Mouse (Mus musculus) forebrain, embryonic 15.5 days (tissue): ENCODE measurements at regions not wholly inside any gene's neighbourhood (a gene's known extent, or its start where the extent isn't known, plus 50 kb on each side); places are given as distances from the start of the nearest gene placed in this dataset.
A peak's percentile ranks its signal among the peaks of the same experiment; 100 is the strongest.

Source experiments
- ATAC-seq: fragments of 200-750 bp; cut with Nextera tagmentation; replicated peaks from 2 replicates; pipeline ENCODE4 v1.8.0; 2017; ENCODE audit warnings: mild to moderate bottlenecking, moderate TSS enrichment, moderate library complexity
- H3K27ac ChIP-seq: fragments of 300-500 bp; sonication (generic); replicated peaks from 2 replicates; pipeline ENCODE4 v1.5.1; 2015; ENCODE audit warnings: mild to moderate bottlenecking, inconsistent platforms
- H3K27me3 ChIP-seq: fragments of 300-500 bp; sonication (generic); 2 replicates; pipeline ENCODE4 v1.6.1; 2015; ENCODE audit warnings: inconsistent platforms
- H3K36me3 ChIP-seq: fragments of 300-500 bp; sonication (generic); 2 replicates; pipeline ENCODE4 v1.6.1; 2015; ENCODE audit warnings: mild to moderate bottlenecking, inconsistent platforms
- H3K4me1 ChIP-seq: fragments of 300-500 bp; sonication (generic); 2 replicates; pipeline ENCODE4 v1.6.1; 2015; ENCODE audit warnings: inconsistent platforms
- H3K4me2 ChIP-seq: fragments of 300-500 bp; sonication (generic); replicated peaks from 2 replicates; pipeline ENCODE4 v1.6.1; 2015; ENCODE audit warnings: mild to moderate bottlenecking, inconsistent platforms
- H3K4me3 ChIP-seq: fragments of 300-500 bp; sonication (generic); 2 replicates; pipeline ENCODE4 v1.5.1; 2015; ENCODE audit warnings: mild to moderate bottlenecking, inconsistent platforms
- H3K9ac ChIP-seq: fragments of 300-500 bp; sonication (generic); replicated peaks from 2 replicates; pipeline ENCODE4 v1.6.1; 2015; ENCODE audit warnings: mild to moderate bottlenecking, inconsistent platforms
- H3K9me3 ChIP-seq: fragments of 300-500 bp; sonication (generic); 2 replicates; pipeline ENCODE4 v1.6.1; 2016; ENCODE audit warnings: inconsistent platforms
- WGBS: fragments of 180-500 bp; shearing (Covaris S2); methylation state at CpG from one replicate; pipeline ENCODE4 v1.1.7; 2015; ENCODE audit warnings: mixed read lengths; 5-methylcytosine and 5-hydroxymethylcytosine counted together

DNA sequence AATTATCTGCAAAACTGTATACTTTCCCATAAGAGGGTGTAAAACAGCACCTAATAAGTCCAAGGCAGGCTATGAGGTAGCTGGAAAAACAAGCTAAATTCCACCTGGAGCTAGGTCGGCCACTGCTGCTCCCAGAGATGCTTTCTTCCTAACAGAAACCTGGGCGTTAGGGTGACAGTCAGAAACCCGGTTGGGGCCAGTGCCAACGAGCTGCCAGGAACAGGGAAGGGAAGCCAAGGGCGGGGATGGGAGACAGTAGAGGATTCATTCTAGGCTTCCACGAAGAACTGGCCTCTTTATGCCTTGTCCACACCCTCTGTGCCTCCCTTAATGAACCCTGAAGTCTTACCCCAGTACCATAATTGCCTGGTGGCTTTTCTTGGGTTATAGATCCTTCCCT lies 198.9 kb upstream of the Egln3 start:
- peaks cover 4% of the 10 kb centered on the region; the same call in 1 of the 2 replicates for H3K4me1 ChIP-seq

DNA sequence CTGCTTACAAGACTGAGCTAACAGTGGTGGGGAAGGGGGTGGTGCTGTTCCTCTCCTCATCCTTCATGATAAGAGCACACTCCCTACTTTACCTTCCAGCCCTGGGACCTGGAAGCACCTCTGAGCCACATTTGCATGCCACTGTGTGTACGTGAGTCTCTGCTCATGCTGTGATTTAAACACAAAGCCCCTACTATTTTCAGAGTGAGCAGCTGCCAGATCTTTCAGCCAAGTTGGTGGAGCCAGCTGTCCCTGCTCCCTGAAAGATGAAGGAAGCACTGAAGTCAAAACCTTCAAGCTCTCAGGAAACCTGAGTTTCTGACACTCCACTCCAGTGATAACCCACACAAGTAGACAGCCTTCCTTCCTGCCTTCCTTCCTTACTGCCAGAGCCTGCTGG lies 198.0 kb upstream of the Egln3 start:
- no peaks in the 10 kb centered on the region for H3K36me3 ChIP-seq
- H3K27me3 ChIP-seq: no peaks in the 10 kb centered on the region
- ATAC-seq: no peak
- no peak overlapping the region for H3K27ac ChIP-seq
- H3K9ac ChIP-seq: no peak overlapping the region
- H3K4me3 ChIP-seq: no peak overlapping the region
- peaks cover 4% of the 10 kb centered on the region; the same call in 1 of the 2 replicates for H3K4me1 ChIP-seq
- H3K4me2 ChIP-seq: no peak overlapping the region
- WGBS: 15% methylated on average over 1 of the region's 1 CpGs
- no peaks in the 10 kb centered on the region for H3K9me3 ChIP-seq

More for the DNA sequence above, 198.9 kb upstream of the Egln3 start:
- no peaks in the 10 kb centered on the region for H3K36me3 ChIP-seq
- ATAC-seq: no peak
- no peaks in the 10 kb centered on the region for H3K27me3 ChIP-seq
- no peak overlapping the region for H3K4me2 ChIP-seq
- no peak overlapping the region for H3K4me3 ChIP-seq
- 84% methylated on average over 6 of the region's 6 CpGs for WGBS
- no peak overlapping the region for H3K27ac ChIP-seq
- H3K9ac ChIP-seq: no peak overlapping the region
- no peaks in the 10 kb centered on the region for H3K9me3 ChIP-seq

DNA sequence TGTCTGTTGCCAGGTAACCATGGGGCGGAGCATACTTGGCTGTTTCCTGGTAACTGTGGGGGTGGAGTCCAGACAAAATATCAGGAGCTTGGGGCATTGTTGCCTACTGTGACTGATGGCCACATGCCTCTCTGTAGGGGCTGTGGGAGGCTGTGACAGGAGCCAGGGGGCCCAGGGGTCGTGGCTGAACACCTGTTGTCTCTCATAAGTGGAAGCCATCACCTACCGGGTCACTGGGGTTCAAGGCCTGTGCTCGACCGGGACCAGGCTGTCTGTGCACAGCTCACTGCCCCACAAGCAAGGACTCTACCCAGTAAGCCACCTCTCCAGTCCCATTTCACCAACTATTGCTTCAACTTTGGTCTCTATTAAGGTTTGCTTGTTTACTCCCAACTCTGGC lies 196.4 kb upstream of the Egln3 start:
- Histone ChIP-seq H3K4me1 (peaks cover 4% of the 10 kb centered on the region; the same call in 1 of the 2 replicates), H3K4me2 (no peak overlapping the region), H3K9ac (no peak overlapping the region), H3K27ac (no peak overlapping the region), H3K27me3 (no peaks in the 10 kb centered on the region), H3K4me3 (no peak overlapping the region), H3K36me3 (no peaks in the 10 kb centered on the region), H3K9me3 (no peaks in the 10 kb centered on the region)
- ATAC-seq: no peak
- WGBS: 85% methylated on average over 5 of the region's 5 CpGs

DNA sequence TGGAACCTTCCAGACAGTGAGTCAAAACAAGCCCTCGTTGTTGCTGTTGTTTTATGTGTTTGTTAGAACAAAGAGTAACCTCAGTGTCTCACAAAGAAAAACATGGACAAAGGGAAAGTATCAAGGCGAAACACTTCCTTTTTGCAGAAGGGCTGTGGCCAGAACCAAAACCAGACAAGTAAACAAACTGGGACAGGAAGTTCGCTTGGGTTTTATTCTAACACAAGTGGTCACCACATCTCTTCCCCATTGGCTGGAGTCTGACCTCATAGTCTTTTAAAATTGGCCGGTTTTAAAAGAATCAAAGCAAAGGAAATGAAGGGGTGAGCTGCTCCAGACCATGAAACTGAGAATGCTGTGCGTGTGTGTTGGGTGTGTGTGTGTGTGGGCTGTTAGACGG lies 194.4 kb upstream of the Egln3 start:
- Histone ChIP-seq H3K36me3 (no peaks in the 10 kb centered on the region), H3K4me3 (no peak overlapping the region)
- WGBS: 77% methylated on average over 6 of the region's 6 CpGs

DNA sequence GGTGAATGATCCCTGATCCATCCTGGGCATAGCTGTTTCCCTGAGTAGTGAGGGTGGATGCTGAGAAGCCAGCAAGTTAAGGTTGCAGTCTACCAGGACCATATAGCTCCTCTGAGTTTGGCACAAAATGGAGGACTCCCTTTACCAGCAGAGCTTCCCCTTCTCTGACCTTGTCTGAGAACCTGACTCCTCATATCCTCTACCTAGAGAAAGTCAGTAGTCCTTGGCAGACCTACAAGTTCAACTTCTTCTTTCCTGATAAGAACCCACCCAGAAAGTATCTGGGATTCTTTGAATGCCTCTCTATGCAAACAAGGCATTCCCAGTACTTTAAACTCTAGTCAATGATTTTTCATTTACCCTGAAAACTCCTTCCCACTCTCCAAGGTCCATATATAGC lies 193.3 kb upstream of the Egln3 start:
- H3K27ac ChIP-seq: no peak overlapping the region
- H3K27me3 ChIP-seq: no peaks in the 10 kb centered on the region
- no peaks in the 10 kb centered on the region for H3K4me1 ChIP-seq
- H3K36me3 ChIP-seq: no peaks in the 10 kb centered on the region
- no peak overlapping the region for H3K4me2 ChIP-seq
- ATAC-seq: no peak
- no peaks in the 10 kb centered on the region for H3K9me3 ChIP-seq
- H3K9ac ChIP-seq: no peak overlapping the region
- H3K4me3 ChIP-seq: no peak overlapping the region

More for the DNA sequence above, 194.4 kb upstream of the Egln3 start:
- no peaks in the 10 kb centered on the region for H3K27me3 ChIP-seq
- H3K4me1 ChIP-seq: no peaks in the 10 kb centered on the region
- no peak for ATAC-seq
- no peak overlapping the region for H3K4me2 ChIP-seq
- no peak overlapping the region for H3K9ac ChIP-seq
- H3K9me3 ChIP-seq: no peaks in the 10 kb centered on the region
- H3K27ac ChIP-seq: no peak overlapping the region

DNA sequence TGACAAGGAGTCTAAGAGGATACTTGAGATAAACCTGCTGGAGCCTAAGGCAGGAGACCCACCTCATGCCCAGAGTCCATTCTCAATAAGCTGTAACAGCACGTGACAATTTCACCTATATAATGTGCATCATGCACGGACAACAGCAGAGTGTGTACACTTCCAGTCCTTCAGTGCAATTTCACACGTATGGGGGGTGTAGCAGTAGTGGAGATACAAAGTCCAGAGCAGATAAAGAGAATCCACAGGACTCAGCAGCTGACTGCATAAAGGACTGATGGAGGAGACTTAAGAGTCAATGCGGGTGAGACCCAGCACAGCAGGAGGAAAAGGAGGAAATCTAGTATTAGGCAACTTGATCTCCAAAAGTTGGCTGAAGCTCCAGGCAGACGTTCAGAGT lies 192.7 kb upstream of the Egln3 start:
- Histone ChIP-seq H3K9me3 (no peaks in the 10 kb centered on the region), H3K4me3 (no peak overlapping the region), H3K4me1 (no peaks in the 10 kb centered on the region), H3K9ac (no peak overlapping the region), H3K27me3 (no peaks in the 10 kb centered on the region), H3K36me3 (no peaks in the 10 kb centered on the region), H3K27ac (no peak overlapping the region), H3K4me2 (no peak overlapping the region)
- 75% methylated on average over 5 of the region's 5 CpGs for WGBS
- ATAC-seq: no peak

DNA sequence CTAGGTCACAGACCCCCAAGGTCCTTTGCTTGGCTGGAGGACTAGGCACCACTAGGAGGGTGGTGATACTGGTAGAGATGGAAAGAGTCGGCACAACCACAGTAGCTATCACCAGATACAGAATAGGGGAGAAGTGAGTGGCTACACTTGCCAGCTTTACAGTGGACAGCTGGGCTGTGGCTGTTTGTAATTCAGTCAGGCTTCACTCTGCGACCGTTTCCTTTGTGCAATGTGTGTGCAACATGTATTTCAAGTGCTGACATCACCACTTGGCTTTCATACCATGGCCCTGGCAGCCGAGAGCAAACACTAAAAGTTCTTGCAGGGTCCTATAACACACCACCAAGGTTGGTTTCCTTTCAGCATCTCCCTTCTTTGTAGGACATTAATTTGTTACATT lies 181.7 kb upstream of the Egln3 start:
- H3K4me1 ChIP-seq: peaks cover 11% of the 10 kb centered on the region
- WGBS: 24% methylated on average over 4 of the region's 4 CpGs
- peak; percentile 86 for ATAC-seq

DNA sequence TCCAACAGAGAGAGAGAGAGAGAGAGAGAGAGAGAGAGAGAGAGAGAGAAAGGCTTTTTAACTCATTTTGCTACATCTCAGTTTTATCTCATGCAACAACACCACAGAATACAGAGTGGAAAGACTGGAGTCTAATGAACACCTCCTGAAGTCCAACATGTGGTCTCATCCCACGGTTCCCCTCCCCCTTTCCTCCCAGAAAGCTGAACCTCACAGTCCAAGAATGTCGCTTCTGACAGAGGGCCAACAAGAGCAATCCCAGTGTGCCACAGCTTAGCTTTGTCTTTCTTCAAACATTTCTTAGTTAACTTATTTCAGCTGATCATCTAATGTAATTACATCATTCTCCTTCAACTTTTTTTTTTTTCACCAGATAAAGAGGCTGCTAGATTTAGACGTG lies 180.5 kb upstream of the Egln3 start:
- no peak overlapping the region for H3K27ac ChIP-seq
- no peak overlapping the region for H3K9ac ChIP-seq
- H3K4me3 ChIP-seq: no peak overlapping the region
- H3K36me3 ChIP-seq: no peaks in the 10 kb centered on the region
- peaks cover 11% of the 10 kb centered on the region for H3K4me1 ChIP-seq
- ATAC-seq: no peak
- WGBS: 43% methylated on average over 3 of the region's 3 CpGs
- H3K4me2 ChIP-seq: no peak overlapping the region
- no peaks in the 10 kb centered on the region for H3K9me3 ChIP-seq
- no peaks in the 10 kb centered on the region for H3K27me3 ChIP-seq

More for the DNA sequence above, 181.7 kb upstream of the Egln3 start:
- H3K27ac ChIP-seq: 0 out of 2 replicates have a peak overlapping the region, but pooled peaks have one; percentile 13
- H3K27me3 ChIP-seq: no peaks in the 10 kb centered on the region
- no peaks in the 10 kb centered on the region for H3K9me3 ChIP-seq
- H3K4me3 ChIP-seq: no peak overlapping the region
- H3K36me3 ChIP-seq: no peaks in the 10 kb centered on the region
- no peak overlapping the region for H3K4me2 ChIP-seq
- H3K9ac ChIP-seq: no peak overlapping the region

DNA sequence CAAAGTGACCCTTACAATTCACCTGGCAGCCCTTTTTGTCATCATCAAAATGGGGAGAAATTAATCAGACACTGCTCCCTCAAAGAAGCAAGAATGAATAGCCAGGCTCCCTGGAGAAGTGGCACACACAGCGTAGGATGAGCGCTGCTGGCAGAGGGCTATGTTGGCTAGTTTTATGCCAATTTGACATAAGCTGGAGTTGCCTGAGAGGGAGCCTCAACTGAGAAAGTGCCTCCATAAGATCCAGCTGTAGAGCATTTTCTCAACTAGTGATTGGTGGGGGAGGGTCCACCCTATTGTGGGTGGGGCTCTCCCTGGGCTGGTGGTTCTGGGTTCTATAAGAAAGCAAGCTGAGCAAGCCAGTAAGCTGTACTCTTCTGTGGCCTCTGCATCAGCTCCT lies 179.3 kb upstream of the Egln3 start:
- 86% methylated on average over 2 of the region's 2 CpGs for WGBS
- no peak for ATAC-seq
- H3K9me3 ChIP-seq: no peaks in the 10 kb centered on the region; the same call in 1 of the 2 replicates
- H3K27ac ChIP-seq: no peak overlapping the region
- H3K9ac ChIP-seq: no peak overlapping the region
- H3K4me3 ChIP-seq: no peak overlapping the region
- H3K36me3 ChIP-seq: no peaks in the 10 kb centered on the region
- H3K27me3 ChIP-seq: no peaks in the 10 kb centered on the region
- peaks cover 11% of the 10 kb centered on the region for H3K4me1 ChIP-seq
- no peak overlapping the region for H3K4me2 ChIP-seq

DNA sequence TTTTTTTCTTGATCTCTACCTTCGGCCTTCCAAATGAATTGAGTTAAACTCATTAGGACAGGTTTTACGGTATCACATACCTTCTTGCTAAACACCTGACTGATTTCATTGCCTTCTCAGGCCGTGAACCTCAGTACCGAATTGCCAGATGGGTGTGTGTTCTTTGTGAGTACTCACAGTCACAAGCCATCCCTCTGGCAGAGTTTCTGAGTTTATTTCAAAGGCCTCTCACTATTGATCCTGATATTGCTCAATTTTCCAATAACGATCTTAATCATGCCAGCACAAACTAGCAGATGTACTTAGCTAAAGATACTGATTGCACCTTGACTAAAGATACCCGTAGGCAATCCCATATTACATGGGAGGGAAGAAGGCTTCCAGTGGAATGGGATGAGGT lies 178.4 kb upstream of the Egln3 start:
- Histone ChIP-seq H3K36me3 (no peaks in the 10 kb centered on the region), H3K27ac (no peak overlapping the region), H3K9me3 (no peaks in the 10 kb centered on the region; the same call in 1 of the 2 replicates), H3K27me3 (no peaks in the 10 kb centered on the region), H3K9ac (no peak overlapping the region), H3K4me1 (peaks cover 11% of the 10 kb centered on the region), H3K4me3 (no peak overlapping the region), H3K4me2 (no peak overlapping the region)
- WGBS: 88% methylated on average over 6 of the region's 6 CpGs
- no peak for ATAC-seq

DNA sequence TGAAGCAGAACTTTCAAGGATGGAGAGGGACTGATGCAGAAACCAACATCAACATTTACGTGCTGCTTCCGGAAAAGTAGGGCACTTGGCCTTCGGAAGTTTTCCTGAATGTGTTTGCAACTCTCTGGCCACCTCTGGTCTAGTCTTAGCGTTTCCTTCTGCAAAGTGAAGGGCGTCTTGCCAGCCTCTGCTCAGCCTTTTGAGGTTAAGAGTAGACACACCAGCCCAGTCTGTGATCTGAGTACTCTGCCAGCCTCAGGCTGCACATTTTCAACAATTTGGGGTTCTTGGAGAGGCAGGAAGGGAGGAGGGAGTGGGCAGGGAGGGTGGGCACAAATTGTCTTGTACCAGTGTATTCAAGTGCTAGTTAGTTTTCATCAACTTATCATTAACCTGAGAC lies 176.7 kb upstream of the Egln3 start:
- H3K36me3 ChIP-seq: no peaks in the 10 kb centered on the region
- no peaks in the 10 kb centered on the region for H3K27me3 ChIP-seq
- H3K27ac ChIP-seq: no peak overlapping the region
- WGBS: 89% methylated on average over 5 of the region's 5 CpGs
- H3K9ac ChIP-seq: no peak overlapping the region
- no peak overlapping the region for H3K4me2 ChIP-seq
- no peaks in the 10 kb centered on the region; the same call in 1 of the 2 replicates for H3K9me3 ChIP-seq
- ATAC-seq: no peak
- H3K4me3 ChIP-seq: no peak overlapping the region
- peaks cover 4% of the 10 kb centered on the region for H3K4me1 ChIP-seq

DNA sequence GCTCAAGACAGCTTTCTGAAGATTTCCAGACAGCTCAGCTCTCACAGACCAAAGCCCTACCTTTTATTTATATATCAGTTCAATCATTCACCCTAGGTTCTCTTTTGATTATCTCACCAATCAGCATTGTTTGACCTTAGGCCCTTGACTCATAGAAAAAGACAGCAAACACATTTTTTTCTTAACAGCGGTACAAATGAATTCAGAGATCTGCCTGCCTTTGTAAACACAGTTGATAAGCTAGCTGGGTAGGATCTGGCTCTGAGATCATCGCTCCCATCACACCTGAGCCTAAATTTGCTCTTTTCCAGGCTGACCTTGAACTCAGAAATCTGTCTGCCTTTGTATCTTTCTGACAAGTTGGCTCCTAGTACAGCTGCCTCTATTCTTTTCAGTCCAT lies 174.9 kb upstream of the Egln3 start:
- Histone ChIP-seq H3K4me1 (no peaks in the 10 kb centered on the region), H3K9ac (no peak overlapping the region), H3K36me3 (no peaks in the 10 kb centered on the region), H3K4me2 (no peak overlapping the region), H3K27me3 (no peaks in the 10 kb centered on the region), H3K27ac (no peak overlapping the region), H3K9me3 (no peaks in the 10 kb centered on the region; the same call in 1 of the 2 replicates), H3K4me3 (no peak overlapping the region)
- 94% methylated on average over 2 of the region's 2 CpGs for WGBS
- ATAC-seq: no peak

DNA sequence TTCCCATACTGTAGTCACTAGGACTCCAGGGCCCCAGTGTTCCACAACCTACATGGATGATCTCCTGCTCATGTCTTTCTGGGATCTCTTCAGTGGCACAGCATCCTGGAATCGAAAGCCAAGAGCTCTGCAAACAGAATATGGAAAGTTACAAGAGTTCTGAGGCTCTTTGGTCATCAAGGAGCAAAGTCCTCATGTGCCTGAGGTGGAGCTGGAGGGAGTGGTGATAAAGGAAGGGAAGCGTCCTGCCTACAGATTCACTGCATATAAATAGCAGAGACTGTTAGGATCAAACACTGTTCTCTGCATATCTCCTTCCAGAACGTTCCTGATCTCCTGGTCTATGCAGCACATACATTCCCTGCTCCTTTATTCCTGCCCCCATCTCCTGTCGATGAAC lies 170.4 kb upstream of the Egln3 start:
- H3K4me3 ChIP-seq: no peak overlapping the region
- no peaks in the 10 kb centered on the region; the same call in 1 of the 2 replicates for H3K9me3 ChIP-seq
- no peak overlapping the region for H3K9ac ChIP-seq
- WGBS: 76% methylated on average over 4 of the region's 4 CpGs
- H3K4me1 ChIP-seq: peaks cover 3% of the 10 kb centered on the region; the same call in 1 of the 2 replicates
- no peak overlapping the region for H3K4me2 ChIP-seq
- no peak for ATAC-seq
- no peaks in the 10 kb centered on the region for H3K27me3 ChIP-seq
- no peak overlapping the region for H3K27ac ChIP-seq
- no peaks in the 10 kb centered on the region for H3K36me3 ChIP-seq
